Mouse (Mus musculus): ENCODE measurements around the gene Capn7. TPM values are rescaled to one million over a fixed set of nuclear protein-coding genes. Genes with fewer than 3 reads are reported as not detected.

Capn7 gene
- polyA plus RNA-seq, 1 experiment from 2014 or later = 38.9 TPM

DNA sequence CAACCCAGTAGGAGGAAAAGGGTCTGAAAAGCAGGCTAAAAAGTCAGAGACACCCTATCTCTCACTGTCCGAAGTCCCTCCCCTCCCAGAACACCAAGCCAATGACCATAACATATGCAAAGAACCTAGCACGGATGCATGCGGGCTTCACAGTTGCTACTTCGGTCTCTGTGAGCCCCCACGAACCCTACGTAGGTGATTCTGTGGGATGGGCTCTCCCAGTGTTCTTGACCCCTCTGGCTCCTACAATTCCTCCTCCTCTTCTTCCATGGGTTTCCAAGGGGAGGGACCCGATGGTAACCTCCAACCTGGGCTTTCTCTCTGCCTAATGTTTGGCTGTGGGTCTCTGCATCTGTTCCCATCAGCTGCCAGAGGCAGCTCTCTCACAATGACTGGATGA lies 9.7 kb upstream of the Capn7 start:
- Histone ChIP-seq H3K9me3 (no peaks in the 10 kb centered on the region), H3K27me3 (peaks cover 10% of the 10 kb centered on the region), H3K4me3 (replicated peaks) (no peak overlapping the region), H3K4me1 (replicated peaks) (no peaks in the 10 kb centered on the region), H3K4me2 (no peak overlapping the region), H3K36me3 (no peaks in the 10 kb centered on the region), H3K9ac (replicated peaks) (no peak overlapping the region), H3K27ac (no peak overlapping the region)
- ATAC-seq (ENCODE audit: insufficient number of reproducible peaks, insufficient read depth, low FRiP score, low TSS enrichment, low read depth) = no peak
- 72% methylated on average over 7 of the region's 7 CpGs for WGBS

DNA sequence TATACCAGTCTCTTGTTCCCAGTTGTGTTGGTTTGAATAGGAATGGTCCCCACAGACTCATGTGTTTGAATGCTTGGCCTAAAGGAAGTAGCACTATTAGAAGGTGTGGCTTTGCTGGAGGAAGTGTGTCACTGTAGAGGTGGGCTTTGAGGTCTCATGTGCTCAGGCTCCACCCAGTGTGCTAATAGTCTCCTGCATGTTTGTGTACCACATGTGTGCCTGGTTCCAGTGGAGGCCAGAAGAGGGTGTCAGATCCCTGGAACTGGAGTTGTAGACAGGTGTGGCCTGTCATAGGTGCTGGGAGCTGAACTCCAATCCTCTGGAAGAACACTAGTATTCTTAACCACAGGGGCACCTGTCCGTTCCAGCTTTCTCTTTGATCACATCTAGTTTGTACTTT lies 9.2 kb upstream of the Capn7 start:
- H3K9me3 ChIP-seq = no peaks in the 10 kb centered on the region
- H3K4me2 ChIP-seq = no peak overlapping the region
- ATAC-seq (ENCODE audit: insufficient number of reproducible peaks, insufficient read depth, low FRiP score, low TSS enrichment, low read depth) = no peak
- H3K36me3 ChIP-seq = no peaks in the 10 kb centered on the region
- peaks cover 10% of the 10 kb centered on the region for H3K27me3 ChIP-seq
- 91% methylated on average over 1 of the region's 1 CpGs for WGBS
- no peak overlapping the region for H3K9ac ChIP-seq (replicated peaks)
- H3K27ac ChIP-seq = no peak overlapping the region
- no peak overlapping the region for H3K4me3 ChIP-seq (replicated peaks)
- no peaks in the 10 kb centered on the region for H3K4me1 ChIP-seq (replicated peaks)

DNA sequence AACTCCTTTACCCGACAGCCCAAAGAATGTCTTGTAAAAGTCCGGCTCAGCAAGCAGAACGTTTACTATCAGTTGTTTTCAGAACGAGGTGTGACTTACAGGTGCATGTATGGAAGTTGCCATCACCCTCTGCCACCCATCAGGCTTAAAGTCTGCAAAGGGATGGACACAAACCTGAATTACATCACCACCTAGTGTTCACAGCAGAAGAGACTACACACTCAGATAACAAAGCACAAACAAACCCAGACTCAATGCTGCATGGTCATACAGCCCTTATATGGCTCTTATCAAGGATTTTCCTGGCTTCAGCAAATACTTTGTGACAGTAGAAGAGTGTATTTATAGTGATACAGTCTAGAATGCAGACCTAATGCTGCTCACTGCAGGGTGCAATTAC lies 8.8 kb upstream of the Capn7 start:
- no peak for ATAC-seq (ENCODE audit: insufficient number of reproducible peaks, insufficient read depth, low FRiP score, low TSS enrichment, low read depth)
- Histone ChIP-seq H3K27ac (no peak overlapping the region), H3K36me3 (no peaks in the 10 kb centered on the region), H3K9me3 (no peaks in the 10 kb centered on the region), H3K4me2 (no peak overlapping the region), H3K4me3 (replicated peaks) (no peak overlapping the region), H3K9ac (replicated peaks) (no peak overlapping the region), H3K27me3 (peaks cover 10% of the 10 kb centered on the region), H3K4me1 (replicated peaks) (no peaks in the 10 kb centered on the region)
- 78% methylated on average over 4 of the region's 4 CpGs for WGBS

DNA sequence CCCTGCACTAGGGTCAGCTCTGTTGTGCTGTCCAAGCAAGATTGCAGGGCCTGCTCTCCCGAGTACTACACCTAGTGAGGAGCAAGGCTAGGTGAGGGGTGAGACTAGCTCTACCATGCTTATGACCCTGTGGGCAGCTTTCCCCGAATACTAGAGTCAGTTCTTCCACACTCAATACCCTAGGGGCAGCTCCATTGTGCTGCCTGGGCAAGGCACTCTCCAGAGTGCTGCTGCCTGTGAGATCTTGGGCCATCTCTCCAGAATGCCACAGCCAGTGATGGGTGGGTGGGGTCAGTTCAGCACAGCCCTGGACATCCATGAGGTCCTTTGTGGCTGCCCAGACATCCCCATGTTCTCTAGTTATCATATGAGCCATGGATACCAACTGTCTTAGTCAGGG lies 6.7 kb upstream of the Capn7 start:
- Histone ChIP-seq H3K9me3 (no peaks in the 10 kb centered on the region), H3K36me3 (no peaks in the 10 kb centered on the region), H3K4me2 (no peak overlapping the region), H3K27ac (no peak overlapping the region), H3K4me3 (replicated peaks) (no peak overlapping the region), H3K4me1 (replicated peaks) (no peaks in the 10 kb centered on the region), H3K27me3 (peaks cover 10% of the 10 kb centered on the region), H3K9ac (replicated peaks) (no peak overlapping the region)
- ATAC-seq (ENCODE audit: insufficient number of reproducible peaks, insufficient read depth, low FRiP score, low TSS enrichment, low read depth) = no peak
- WGBS = 46% methylated on average over 2 of the region's 2 CpGs

GRCm38 (mm10) chr14:31330957-31331356 lies 5.5 kb upstream of the Capn7 start:
- no peak overlapping the region for H3K9ac ChIP-seq (replicated peaks)
- H3K4me2 ChIP-seq = no peak overlapping the region
- no peak overlapping the region for H3K4me3 ChIP-seq (replicated peaks)
- H3K27me3 ChIP-seq = peaks cover 10% of the 10 kb centered on the region
- no peak for ATAC-seq (ENCODE audit: insufficient number of reproducible peaks, insufficient read depth, low FRiP score, low TSS enrichment, low read depth)
- no peak overlapping the region for H3K27ac ChIP-seq
- 75% methylated on average over 4 of the region's 4 CpGs for WGBS
- no peaks in the 10 kb centered on the region for H3K9me3 ChIP-seq
- H3K36me3 ChIP-seq = no peaks in the 10 kb centered on the region
- H3K4me1 ChIP-seq (replicated peaks) = no peaks in the 10 kb centered on the region; the same call in 1 of the 2 replicates

DNA sequence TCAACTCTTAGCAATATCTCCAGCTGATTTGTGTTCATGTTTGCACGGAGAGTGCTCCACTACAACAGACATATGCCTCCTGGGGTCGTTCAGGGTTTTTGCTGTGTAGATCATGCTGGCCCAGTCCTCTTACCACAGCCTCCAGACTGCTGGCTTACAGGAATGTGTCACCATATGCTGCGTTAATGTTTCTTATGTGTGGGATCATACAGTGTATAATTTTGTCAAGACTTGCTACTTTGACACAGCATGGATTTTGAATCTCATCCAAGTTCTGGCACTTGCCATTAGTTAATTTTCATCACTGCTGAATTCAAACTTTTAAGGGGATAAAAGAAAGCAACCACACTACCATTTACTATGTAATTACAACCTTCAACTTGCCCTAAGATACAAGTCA lies 673 bp upstream of the Capn7 start:
- Histone ChIP-seq H3K27ac (no peak overlapping the region), H3K9me3 (no peaks in the 10 kb centered on the region), H3K4me3 (replicated peaks) (peak overlapping the region; percentile 84), H3K36me3 (peaks cover 6% of the 10 kb centered on the region; the same call in 1 of the 2 replicates), H3K4me2 (peak overlapping the region; percentile 75), H3K27me3 (peaks cover 1% of the 10 kb centered on the region), H3K9ac (replicated peaks) (no peak overlapping the region), H3K4me1 (replicated peaks) (peaks cover 11% of the 10 kb centered on the region)
- ATAC-seq (ENCODE audit: insufficient number of reproducible peaks, insufficient read depth, low FRiP score, low TSS enrichment, low read depth) = no peak
- WGBS = 57% methylated on average over 3 of the region's 3 CpGs

DNA sequence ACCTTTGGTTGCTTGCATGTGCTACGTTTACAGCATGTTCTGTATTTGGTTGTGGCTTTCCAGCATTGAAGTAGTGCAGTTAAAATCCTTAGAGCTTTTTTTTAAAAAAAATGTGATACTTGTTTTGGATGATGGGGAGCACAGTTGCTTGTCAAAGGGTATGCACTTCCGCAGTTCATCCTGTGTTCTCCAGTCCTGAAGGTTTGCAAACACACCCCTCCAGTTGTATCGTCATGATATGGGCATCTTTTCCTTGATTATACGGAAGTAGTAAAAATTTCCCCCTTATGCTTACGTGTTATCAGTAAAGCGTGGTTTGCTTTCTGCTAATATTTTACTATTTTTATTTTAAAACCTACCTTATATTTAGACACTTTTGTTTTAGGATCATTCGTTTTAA lies 968 bp downstream of the Capn7 start:
- peak overlapping the region; percentile 75 for H3K4me2 ChIP-seq
- WGBS = 52% methylated on average over 7 of the region's 7 CpGs
- no peaks in the 10 kb centered on the region for H3K27me3 ChIP-seq
- no peaks in the 10 kb centered on the region for H3K9me3 ChIP-seq
- 0 out of 2 replicates have a peak overlapping the region, but pooled peaks have one; percentile 97 for H3K27ac ChIP-seq
- H3K9ac ChIP-seq (replicated peaks) = peak overlapping the region; percentile 88
- H3K36me3 ChIP-seq = peaks cover 14% of the 10 kb centered on the region; the same call in 1 of the 2 replicates
- H3K4me3 ChIP-seq (replicated peaks) = peak overlapping the region; percentile 84
- H3K4me1 ChIP-seq (replicated peaks) = peaks cover 11% of the 10 kb centered on the region
- no peak for ATAC-seq (ENCODE audit: insufficient number of reproducible peaks, insufficient read depth, low FRiP score, low TSS enrichment, low read depth)

- H3K4me3 ChIP-seq (replicated peaks) = peak overlapping the region; percentile 84
- H3K4me1 ChIP-seq (replicated peaks) = peaks cover 11% of the 10 kb centered on the region
- no peak for ATAC-seq (ENCODE audit: insufficient number of reproducible peaks, insufficient read depth, low FRiP score, low TSS enrichment, low read depth)
- no peak overlapping the region for H3K9ac ChIP-seq (replicated peaks)
- H3K27ac ChIP-seq = no peak overlapping the region
- H3K9me3 ChIP-seq = no peaks in the 10 kb centered on the region
- H3K36me3 ChIP-seq = peaks cover 15% of the 10 kb centered on the region; the same call in 1 of the 2 replicates
- H3K4me2 ChIP-seq = peak overlapping the region; percentile 75
- H3K27me3 ChIP-seq = no peaks in the 10 kb centered on the region
Observed at GRCm38 (mm10) chr14:31337947-31338346, 1.5 kb downstream of the Capn7 start.

GRCm38 (mm10) chr14:31343241-31343640 lies 6.8 kb downstream of the Capn7 start:
- Histone ChIP-seq H3K36me3 (peaks cover 50% of the 10 kb centered on the region), H3K4me2 (no peak overlapping the region), H3K27me3 (no peaks in the 10 kb centered on the region), H3K27ac (no peak overlapping the region), H3K9me3 (no peaks in the 10 kb centered on the region), H3K4me1 (replicated peaks) (peaks cover 3% of the 10 kb centered on the region; the same call in 1 of the 2 replicates), H3K9ac (replicated peaks) (no peak overlapping the region), H3K4me3 (replicated peaks) (no peak overlapping the region)
- no peak for ATAC-seq (ENCODE audit: insufficient number of reproducible peaks, insufficient read depth, low FRiP score, low TSS enrichment, low read depth)
- 79% methylated on average over 8 of the region's 8 CpGs for WGBS

- H3K4me1 ChIP-seq (replicated peaks) = no peaks in the 10 kb centered on the region
- no peaks in the 10 kb centered on the region for H3K27me3 ChIP-seq
- 86% methylated on average over 1 of the region's 1 CpGs for WGBS
- ATAC-seq (ENCODE audit: insufficient number of reproducible peaks, insufficient read depth, low FRiP score, low TSS enrichment, low read depth) = no peak
- no peak overlapping the region for H3K9ac ChIP-seq (replicated peaks)
- H3K4me2 ChIP-seq = no peak overlapping the region
- no peaks in the 10 kb centered on the region for H3K9me3 ChIP-seq
- H3K36me3 ChIP-seq = peaks cover 66% of the 10 kb centered on the region
- no peak overlapping the region for H3K4me3 ChIP-seq (replicated peaks)
- no peak overlapping the region for H3K27ac ChIP-seq
Observed at GRCm38 (mm10) chr14:31345367-31345766, 8.9 kb downstream of the Capn7 start.

- 94% methylated on average over 2 of the region's 2 CpGs for WGBS
- H3K27me3 ChIP-seq = no peaks in the 10 kb centered on the region
- H3K36me3 ChIP-seq = peaks cover 76% of the 10 kb centered on the region
- no peak for ATAC-seq (ENCODE audit: insufficient number of reproducible peaks, insufficient read depth, low FRiP score, low TSS enrichment, low read depth)
- no peaks in the 10 kb centered on the region for H3K4me1 ChIP-seq (replicated peaks)
- no peaks in the 10 kb centered on the region for H3K9me3 ChIP-seq
- no peak overlapping the region for H3K4me2 ChIP-seq
- no peak overlapping the region for H3K27ac ChIP-seq
- H3K9ac ChIP-seq (replicated peaks) = no peak overlapping the region
- H3K4me3 ChIP-seq (replicated peaks) = no peak overlapping the region
Observed at GRCm38 (mm10) chr14:31362236-31362635, 25.8 kb downstream of the Capn7 start.

DNA sequence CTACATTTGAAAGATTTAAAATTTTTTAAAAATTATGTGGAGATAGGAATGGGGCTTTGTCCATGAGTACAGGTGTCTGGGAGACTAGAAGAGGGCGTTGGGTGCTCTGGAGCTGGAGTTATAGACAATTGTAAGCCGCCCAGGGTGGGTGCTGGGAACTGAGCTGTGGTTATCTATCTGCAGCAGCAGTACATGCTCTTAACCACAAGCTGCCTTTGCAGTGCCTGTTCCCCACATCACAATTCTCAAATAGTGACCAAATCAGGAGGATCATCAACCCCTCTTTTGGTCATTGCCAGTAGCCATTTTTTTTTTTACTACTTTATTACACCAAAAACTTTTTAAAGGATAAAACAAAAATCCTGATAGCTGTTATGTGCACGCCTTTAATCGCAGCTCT lies 28.2 kb downstream of the Capn7 start:
- Histone ChIP-seq H3K9ac (replicated peaks) (no peak overlapping the region), H3K4me3 (replicated peaks) (no peak overlapping the region), H3K27ac (no peak overlapping the region), H3K4me2 (no peak overlapping the region), H3K9me3 (no peaks in the 10 kb centered on the region), H3K4me1 (replicated peaks) (no peaks in the 10 kb centered on the region), H3K27me3 (no peaks in the 10 kb centered on the region), H3K36me3 (peaks cover 86% of the 10 kb centered on the region)
- WGBS = 90% methylated on average over 4 of the region's 4 CpGs
- ATAC-seq (ENCODE audit: insufficient number of reproducible peaks, insufficient read depth, low FRiP score, low TSS enrichment, low read depth) = no peak

Data from limb, embryonic 12.5 days (tissue).